ENCODE assay signal across 9 mouse cellular contexts in genomic region chr9:55139958-55140357, GRCm38 (mm10). TPM values are rescaled to one million over a fixed set of nuclear protein-coding genes. Genes with fewer than 3 reads are reported as not detected.
A peak's percentile ranks its signal among the peaks of the same experiment; 100 is the strongest.
DNase-seq lines count a peak whose midpoint lies in the region; TF ChIP-seq lines count a peak whose summit lies in the region.
"Had no signal": no experiment of that assay in that cellular context is flagged by ENCODE, and none has a peak within 500 bp of the region (broad histone marks: within the 10 kb centered on the region; RNA-seq: fewer than 3 reads in every experiment).

No protein-coding gene starts in this region.

- no peak overlapping the region for H3K4me3 ChIP-seq in left cerebral cortex, adult 2 months
- H3K4me3 ChIP-seq: limb, embryonic 13.5 days had no signal

- peak; percentile 27 for TF ChIP-seq CTCF in left cerebral cortex, adult 2 months (IDR thresholded peaks at IDR 0.05)

- H3K27ac ChIP-seq in left cerebral cortex, adult 2 months = no peak overlapping the region
- H3K27ac ChIP-seq: limb, embryonic 13.5 days had no signal

- DNase-seq in gastrocnemius, postnatal 14 days = peak; percentile 11
- no peak for DNase-seq in gastrocnemius, postnatal 10 days
- no peak for DNase-seq in left cerebral cortex, adult 2 months (ENCODE audit: extremely low spot score in 1 of 2, low spot score in 2 of 2)
- DNase-seq in left cerebral cortex, adult 11 months (ENCODE audit: low spot score) = no peak
- DNase-seq in brain, adult 2 months (ENCODE audit: low read depth, low spot score) = peak; percentile 26
- DNase-seq in lung, postnatal 36 days = peak; percentile 76
- no peak for DNase-seq in frontal cortex, postnatal 14 days (ENCODE audit: low spot score in 2 of 2)
- DNase-seq in right cerebral cortex, postnatal 36 days (ENCODE audit: low spot score in 2 of 2) = no peak

- intact Hi-C loops in gastrocnemius, postnatal 14 days (cut with DNase I; ENCODE audit: low total_unique reads) = loop anchor here (5.0 to 10.0 kb wide), 2 partner anchors 162 to 245 kb away; no protein-coding TSS in a partner anchor
- intact Hi-C loops in left cerebral cortex, adult 2 months (cut with DNase I) = loop anchor here (5.0 kb wide), 1 partner anchor 172 kb away; no protein-coding TSS in a partner anchor

RNA-seq across cellular contexts. Expression of gene Ube2q2, which starts 8.7 kb away (rescaled TPM):
- total RNA-seq in gastrocnemius, postnatal 14 days (2021) = 10 to 100 TPM; 21.5 to 24.1 TPM
- 10 to 100 TPM; 25.8 to 27.2 TPM for total RNA-seq in gastrocnemius, postnatal 10 days (2021)
- 10 to 100 TPM; 67.7 to 72.5 TPM for total RNA-seq in left cerebral cortex, adult 2 months (2021)

Comparison
In these comparisons a context has a peak if more than half of its experiments do, and no peak if none do; other contexts are left out.
1. DNase-seq: peak in gastrocnemius, postnatal 14 days (single experiment), brain, adult 2 months (single experiment) and lung, postnatal 36 days (single experiment); none in gastrocnemius, postnatal 10 days (single experiment), left cerebral cortex, adult 2 months (0 of 2), left cerebral cortex, adult 11 months (single experiment), frontal cortex, postnatal 14 days (0 of 2) and right cerebral cortex, postnatal 36 days (0 of 2).